Mouse (Mus musculus) monocyte, adult 59 days (primary cell): Measurements from ENCODE around the gene Olfr1223. TPM values are rescaled to one million over a fixed set of nuclear protein-coding genes. Genes with fewer than 3 reads are reported as not detected.

Source experiments
- total RNA-seq, 2 experiments: library from RNA; stranded (reverse); gene quantifications; one replicate each; pipeline ENCODE4 v1.2.4; 2023

Gene Olfr1223
- total RNA-seq: not detected

GRCm38 (mm10) chr2:89151460-89151859, at the start of gene Olfr1223:
Olfr1223 (minus strand) TSS chr2:89151560.

DNA sequence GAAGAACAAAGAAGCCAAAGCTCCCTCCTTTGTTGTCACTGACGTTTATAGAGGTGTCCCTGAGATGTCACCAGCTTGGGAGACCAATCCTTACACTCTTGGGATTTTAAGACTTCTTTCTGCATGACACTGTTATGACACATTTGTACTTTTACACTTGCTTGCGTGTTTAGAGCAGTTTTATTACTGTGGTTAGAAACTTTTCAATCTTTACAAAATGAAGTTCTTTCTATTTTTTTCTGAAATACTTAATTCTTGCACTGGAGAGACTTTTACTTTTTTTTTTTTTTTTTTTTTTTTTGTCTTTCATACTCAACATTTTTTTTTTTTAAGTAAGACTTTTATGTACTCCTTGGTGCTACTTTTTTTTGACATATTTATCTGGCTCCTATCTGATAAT, 48.6 kb upstream of the Olfr1223 start, which contains the start of gene Olfr1226:
Gene Olfr1226 (minus strand): TSS at position 101 of the 400 bp plus-strand sequence.

DNA sequence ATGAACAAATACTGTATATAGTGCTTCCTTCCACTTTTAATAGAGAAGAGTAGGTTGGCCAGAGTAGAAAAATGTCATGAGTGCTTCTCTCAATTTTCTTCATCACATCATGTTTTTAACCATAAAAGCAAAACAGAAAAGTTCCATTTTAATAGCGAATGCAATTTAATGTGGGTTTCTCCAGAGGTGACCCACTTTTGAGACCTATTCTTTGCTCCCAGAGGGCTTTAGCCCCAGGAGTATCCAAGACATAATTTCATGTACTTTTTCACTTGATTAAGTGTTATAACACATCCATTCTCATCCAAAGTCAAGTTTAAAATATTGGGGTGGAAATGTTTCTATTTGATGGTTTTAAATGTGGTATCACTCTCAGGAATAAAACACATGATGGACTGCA, 23.2 kb upstream of the Olfr1223 start, which contains the start of gene Olfr1225:
Gene Olfr1225 (minus strand): TSS at position 101 of the 400 bp plus-strand sequence.

DNA sequence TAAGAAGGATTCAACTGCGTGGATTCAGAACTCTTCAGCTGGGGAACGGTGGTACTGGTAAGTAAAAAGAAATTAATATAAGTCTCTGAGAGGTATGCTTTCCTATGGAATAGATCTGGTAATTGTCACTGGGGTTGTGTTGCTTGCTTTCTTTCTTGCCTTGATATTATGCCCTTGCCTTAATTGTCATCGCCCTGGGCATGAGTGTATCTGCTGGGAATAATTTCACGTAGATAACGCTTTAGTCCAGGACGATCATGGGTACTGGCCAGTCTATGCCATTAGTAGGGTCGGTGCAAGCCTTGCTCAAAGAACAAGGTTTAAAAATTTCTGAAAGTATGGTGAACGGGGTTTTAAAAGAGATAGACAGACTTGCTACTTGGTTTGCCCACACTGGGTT, 12.6 kb upstream of the Olfr1223 start, which contains the start of gene Olfr1224-ps1:
Gene Olfr1224-ps1 (minus strand): TSS at position 101 of the 400 bp plus-strand sequence.

DNA sequence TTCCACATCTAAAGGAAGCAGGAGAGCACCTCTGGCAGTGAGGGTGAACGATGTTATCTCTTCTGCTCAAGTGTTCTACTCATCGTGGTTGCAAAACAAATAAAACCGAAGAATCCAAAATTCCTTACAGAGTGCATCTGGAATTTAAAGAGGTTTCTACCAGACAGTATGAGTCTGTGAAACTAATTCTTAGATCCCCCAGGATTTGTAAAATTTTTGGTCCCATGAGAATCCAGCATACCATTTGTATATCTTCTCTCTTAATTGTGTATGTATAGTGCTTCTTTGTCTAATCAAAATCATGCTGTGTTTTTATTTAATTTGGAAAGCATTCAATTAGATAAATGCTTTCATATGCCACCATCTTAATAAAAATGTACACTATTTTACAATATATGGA, 18.4 kb downstream of the Olfr1223 start, which contains the start of gene Olfr1222:
Gene Olfr1222 (minus strand): TSS at position 101 of the 400 bp plus-strand sequence.

DNA sequence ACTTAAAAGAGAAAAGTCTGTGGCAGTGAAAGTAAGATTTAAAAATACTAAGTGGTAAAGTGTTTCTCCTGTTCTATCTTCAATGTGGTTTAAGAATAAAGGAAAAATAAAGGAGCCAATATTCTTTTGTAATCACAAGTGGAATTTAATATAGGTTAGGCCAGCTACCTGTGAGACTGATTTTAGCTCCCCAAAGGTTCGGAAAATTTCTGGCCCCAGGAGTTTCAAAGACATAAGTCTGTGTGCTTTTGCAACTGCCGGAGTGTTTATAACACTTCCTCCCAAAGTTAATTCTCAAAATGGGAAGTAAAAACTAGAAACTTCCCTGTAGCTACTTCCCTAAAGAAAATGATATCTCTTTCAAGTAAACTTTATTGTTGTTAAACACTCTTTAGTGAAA, 34.2 kb downstream of the Olfr1223 start, which contains the start of gene Olfr1221:
Gene Olfr1221 (minus strand): TSS at position 101 of the 400 bp plus-strand sequence.

GRCm38 (mm10) chr2:89106735-89107134, 44.6 kb downstream of the Olfr1223 start, which contains the start of gene Olfr1220:
Olfr1220 (minus strand) TSS chr2:89106835.

Other genes with a start within 250 kb of the Olfr1223 start
- not detected for gene Olfr1208, start 249.2 kb downstream of the Olfr1223 start, total RNA-seq
- gene Olfr1209, start 236.4 kb downstream of the Olfr1223 start, total RNA-seq: not detected
- not detected for gene Olfr1211, start 213.4 kb downstream of the Olfr1223 start, total RNA-seq
- gene Olfr1212, start 197.6 kb downstream of the Olfr1223 start, total RNA-seq: not detected
- gene Gm13762, start 171.3 kb downstream of the Olfr1223 start, total RNA-seq: not detected
- gene Olfr1214, start 158.9 kb downstream of the Olfr1223 start, total RNA-seq: not detected
- gene Olfr1215, start 144.6 kb downstream of the Olfr1223 start, total RNA-seq: not detected
- gene Olfr1216, start 133.2 kb downstream of the Olfr1223 start, total RNA-seq: not detected
- not detected for gene Olfr1217, start 119.5 kb downstream of the Olfr1223 start, total RNA-seq
- gene Olfr1218, start 90.4 kb downstream of the Olfr1223 start, total RNA-seq: not detected
- not detected for gene Olfr1219, start 68.0 kb downstream of the Olfr1223 start, total RNA-seq
- not detected for gene Olfr1220, start 44.7 kb downstream of the Olfr1223 start, total RNA-seq
- not detected for gene Olfr1221, start 34.3 kb downstream of the Olfr1223 start, total RNA-seq
- not detected for gene Olfr1222, start 18.5 kb downstream of the Olfr1223 start, total RNA-seq
- gene Olfr1224-ps1, start 12.5 kb upstream of the Olfr1223 start, total RNA-seq: not detected
- not detected for gene Olfr1225, start 23.1 kb upstream of the Olfr1223 start, total RNA-seq
- not detected for gene Olfr1226, start 48.5 kb upstream of the Olfr1223 start, total RNA-seq
- not detected for gene Olfr1228, start 102.5 kb upstream of the Olfr1223 start, total RNA-seq
- gene Olfr1229, start 136.5 kb upstream of the Olfr1223 start, total RNA-seq: not detected
- gene Olfr1230, start 145.7 kb upstream of the Olfr1223 start, total RNA-seq: not detected
- not detected for gene Olfr1231, start 155.5 kb upstream of the Olfr1223 start, total RNA-seq
- not detected for gene Olfr1232, start 178.1 kb upstream of the Olfr1223 start, total RNA-seq
- not detected for gene Olfr1233, start 190.8 kb upstream of the Olfr1223 start, total RNA-seq
- gene Olfr1234, start 213.3 kb upstream of the Olfr1223 start, total RNA-seq: not detected